Comparison of ENCODE assay signal across 24 mouse cellular contexts in the genomic region with DNA sequence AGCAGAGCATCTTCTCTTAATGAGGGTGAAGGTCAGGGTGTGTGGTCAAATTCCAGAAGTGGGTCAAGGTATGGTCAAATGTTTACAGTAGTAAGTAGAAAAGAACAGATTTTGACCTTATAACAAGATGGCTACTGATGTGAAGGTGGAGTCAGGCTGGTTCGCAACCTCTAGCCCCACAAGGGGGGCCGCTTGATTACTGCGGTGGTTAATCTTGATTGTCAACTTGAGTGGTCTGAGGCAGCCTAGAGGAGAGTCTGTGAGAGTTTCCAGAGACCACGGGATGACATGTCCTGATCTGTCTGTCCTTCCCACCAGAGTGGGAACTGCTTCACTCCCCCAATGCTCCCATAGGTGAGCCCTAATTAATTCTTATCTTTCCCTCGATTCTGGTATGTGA.
"Had no signal": no experiment of that assay in that cellular context is flagged by ENCODE, and none has a peak within 500 bp of the region (broad histone marks: within the 10 kb centered on the region; RNA-seq: fewer than 3 reads in every experiment).

No protein-coding gene starts in this region.

- H3K4me1 ChIP-seq: heart, embryonic 12.5 days; hindbrain, embryonic 10.5 days; hindbrain, embryonic 12.5 days; hindbrain, embryonic 15.5 days; kidney, embryonic 15.5 days had no signal

- ATAC-seq: hindbrain, embryonic 16.5 days; hindbrain, postnatal 0 days; inflammation-experienced regulatory T-cells, adult 6 months; intestine, embryonic 15.5 days; intestine, embryonic 16.5 days; intestine, postnatal 0 days had no signal

- H3K9ac ChIP-seq: heart, embryonic 12.5 days; heart, embryonic 13.5 days; heart, embryonic 15.5 days; hindbrain, embryonic 12.5 days; hindbrain, embryonic 13.5 days; hindbrain, embryonic 14.5 days; hindbrain, embryonic 15.5 days; intestine, embryonic 15.5 days; kidney, embryonic 15.5 days had no signal

- H3K36me3 ChIP-seq: heart, embryonic 12.5 days; heart, embryonic 15.5 days; hindbrain, embryonic 10.5 days; hindbrain, embryonic 12.5 days; hindbrain, embryonic 13.5 days; hindbrain, embryonic 15.5 days; intestine, embryonic 15.5 days; kidney, embryonic 15.5 days had no signal

- H3K9me3 ChIP-seq: heart, embryonic 12.5 days; heart, embryonic 13.5 days; heart, embryonic 15.5 days; hindbrain, embryonic 10.5 days; hindbrain, embryonic 12.5 days; hindbrain, embryonic 13.5 days; hindbrain, embryonic 15.5 days; intestine, embryonic 15.5 days; kidney, embryonic 15.5 days had no signal

- H3K4me2 ChIP-seq: heart, embryonic 11.5 days; heart, embryonic 12.5 days; heart, embryonic 13.5 days; heart, embryonic 15.5 days; hindbrain, embryonic 12.5 days; hindbrain, embryonic 13.5 days; hindbrain, embryonic 14.5 days; hindbrain, embryonic 15.5 days; intestine, embryonic 15.5 days; kidney, embryonic 15.5 days had no signal

- DNase-seq: heart, adult 2 months; heart, postnatal 36 days; heart, postnatal 4 days; kidney, adult 11 months; layer of hippocampus, adult 9-11 months; layer of hippocampus, postnatal 36 days had no signal

- H3K4me3 ChIP-seq: heart, adult 2 months; heart, embryonic 12.5 days; heart, embryonic 13.5 days; heart, embryonic 15.5 days; hindbrain, embryonic 10.5 days; hindbrain, embryonic 12.5 days; hindbrain, embryonic 13.5 days; hindbrain, embryonic 15.5 days; intestine, embryonic 15.5 days; kidney, embryonic 15.5 days; layer of hippocampus, adult 2 months had no signal

- H3K27ac ChIP-seq: heart, adult 2 months; heart, embryonic 13.5 days; heart, embryonic 15.5 days; hindbrain, embryonic 10.5 days; hindbrain, embryonic 12.5 days; hindbrain, embryonic 13.5 days; hindbrain, embryonic 14.5 days; hindbrain, embryonic 15.5 days; hindbrain, postnatal 0 days; intestine, embryonic 15.5 days; kidney, embryonic 15.5 days; kidney, postnatal 0 days; layer of hippocampus, adult 2 months had no signal

- H3K27me3 ChIP-seq: heart, embryonic 12.5 days; heart, embryonic 13.5 days; heart, embryonic 15.5 days; hindbrain, embryonic 12.5 days; hindbrain, embryonic 13.5 days; hindbrain, embryonic 15.5 days; intestine, embryonic 15.5 days; kidney, embryonic 15.5 days had no signal
